Mouse (Mus musculus) small intestine, adult 2 months (tissue): ENCODE results near the gene Gm20696.

ENCODE experiments used
- CTCF ChIP-seq: fragments of 200-500 bp; IDR thresholded peaks from 2 replicates; pipeline ENCODE4 v1.5.1; 2012; ENCODE audit warnings: low read depth, mild to moderate bottlenecking, control low read depth, inconsistent platforms, low read length, moderate library complexity, mixed read lengths; ENCODE audit not compliant: insufficient replicate concordance, insufficient read length; ENCODE audit errors: extremely low read depth
- POLR2A ChIP-seq: fragments of 200-500 bp; IDR thresholded peaks from 2 replicates; pipeline ENCODE4 v1.6.1; 2012; ENCODE audit warnings: low read depth, mild to moderate bottlenecking, control low read depth, inconsistent platforms, low read length, moderate library complexity

- no peak for TF ChIP-seq POLR2A
- no peak for TF ChIP-seq CTCF
Measured at GRCm38 (mm10) chr6:99343815-99344214, 322.8 kb downstream of the Gm20696 start.
